22 mouse cellular contexts compared by ENCODE assay signal in genomic region chr6:146211233-146211632, GRCm38 (mm10).
DNase-seq lines count a peak whose midpoint lies in the region; ATAC-seq and TF ChIP-seq lines count a peak whose summit lies in the region.
"Had no signal": no experiment of that assay in that cellular context is flagged by ENCODE, and none has a peak within 500 bp of the region (broad histone marks: within the 10 kb centered on the region; RNA-seq: fewer than 3 reads in every experiment).

No protein-coding gene starts in this region.

- no peaks in the 10 kb centered on the region for H3K79me2 ChIP-seq in CH12.LX (replicated peaks; ENCODE audit: control insufficient read depth, extremely low read depth, insufficient read depth, poor library complexity, severe bottlenecking)

- no peaks in the 10 kb centered on the region for H3K9me3 ChIP-seq in liver, postnatal 0 days (ENCODE audit: low read length)
- H3K9me3 ChIP-seq in liver, embryonic 12.5 days (replicated peaks), result no peaks in the 10 kb centered on the region
- no peaks in the 10 kb centered on the region for H3K9me3 ChIP-seq in CH12.LX (replicated peaks; ENCODE audit: low read length)
- H3K9me3 ChIP-seq: embryonic facial prominence, embryonic 15.5 days; forebrain, embryonic 10.5 days; heart, embryonic 13.5 days; hindbrain, embryonic 12.5 days had no signal

- dilution Hi-C loops in CH12.LX (cut with MboI; ENCODE audit: extremely low pct_ligation_motif_present, extremely low pct_unique_long_range_greater_than_20kb, low sequenced_read_pairs), result no loop called here

- peaks cover 21% of the 10 kb centered on the region for H3K4me1 ChIP-seq in liver, postnatal 0 days (ENCODE audit: insufficient read depth)
- H3K4me1 ChIP-seq in liver, embryonic 12.5 days, result peaks cover 28% of the 10 kb centered on the region
- peaks cover 46 to 76% of the 10 kb centered on the region in 2 experiments for H3K4me1 ChIP-seq in CH12.LX (ENCODE audit: control insufficient read depth in 1 of 2, insufficient read depth in 2 of 2)
- H3K4me1 ChIP-seq: embryonic facial prominence, embryonic 15.5 days; forebrain, embryonic 10.5 days had no signal

- no peak overlapping the region for H3K4me3 ChIP-seq in liver, postnatal 0 days (ENCODE audit: low read depth, low read length)
- H3K4me3 ChIP-seq in liver, embryonic 12.5 days, result no peak overlapping the region
- H3K4me3 ChIP-seq in CH12.LX (replicated peaks in 1 of 3; ENCODE audit: low read depth in 2 of 3, low read length in 2 of 3, poor library complexity in 1 of 3), result no peak overlapping the region
- H3K4me3 ChIP-seq: embryonic facial prominence, embryonic 15.5 days; erythroblast, embryonic 14.5 days; forebrain, embryonic 10.5 days; heart, embryonic 13.5 days; hindbrain, embryonic 12.5 days had no signal

- TF ChIP-seq CTCF in liver, postnatal 0 days (IDR thresholded peaks at IDR 0.05; ENCODE audit: low read depth), result no peak
- no peak for TF ChIP-seq CTCF in CH12.LX (conservative IDR thresholded peaks at IDR 0.05 in 1 of 2, IDR thresholded peaks at IDR 0.05 in 1 of 2; ENCODE audit: low read depth in 2 of 2, low read length in 2 of 2)

- in situ Hi-C loops in CH12.LX (cut with MboI; ENCODE audit: low pct_ligation_motif_present, low pct_unique_long_range_greater_than_20kb, low sequenced_read_pairs), result no loop called here

- H3K27ac ChIP-seq in liver, postnatal 0 days (ENCODE audit: low read depth), result no peak overlapping the region
- H3K27ac ChIP-seq in liver, embryonic 12.5 days, result no peak overlapping the region
- H3K27ac ChIP-seq in CH12.LX (ENCODE audit: insufficient read depth, low read depth), result no peak overlapping the region
- H3K27ac ChIP-seq: embryonic facial prominence, embryonic 15.5 days; forebrain, embryonic 10.5 days; heart, embryonic 13.5 days; hindbrain, embryonic 12.5 days had no signal

- no peak overlapping the region for H3K9ac ChIP-seq in liver, postnatal 0 days (replicated peaks)
- H3K9ac ChIP-seq in liver, embryonic 12.5 days, result no peak overlapping the region
- no peak overlapping the region for H3K9ac ChIP-seq in CH12.LX (ENCODE audit: insufficient read depth, low read depth)
- H3K9ac ChIP-seq: embryonic facial prominence, embryonic 15.5 days; heart, embryonic 13.5 days; hindbrain, embryonic 12.5 days had no signal

- TF ChIP-seq RAD21 in CH12.LX (IDR thresholded peaks at IDR 0.05; ENCODE audit: low read depth, low read length), result no peak

- 0 out of 2 replicates have a peak, but pooled peaks cover 8% of the 10 kb centered on the region for H3K36me3 ChIP-seq in liver, postnatal 0 days (replicated peaks; ENCODE audit: insufficient read depth, low read length)
- H3K36me3 ChIP-seq in liver, embryonic 12.5 days, result no peaks in the 10 kb centered on the region
- peaks cover 3 to 5% of the 10 kb centered on the region in 2 experiments for H3K36me3 ChIP-seq in CH12.LX (replicated peaks in 1 of 2; ENCODE audit: control insufficient read depth in 1 of 2, insufficient read depth in 1 of 2, low read length in 1 of 2)
- H3K36me3 ChIP-seq: embryonic facial prominence, embryonic 15.5 days; forebrain, embryonic 10.5 days; hindbrain, embryonic 12.5 days had no signal

- ATAC-seq in liver, postnatal 0 days, result peak; percentile 87
- no peak for ATAC-seq in liver, embryonic 12.5 days
- peak; percentile 40 for ATAC-seq in megakaryocyte, adult 5-6 weeks (ENCODE audit: poor library complexity, severe bottlenecking)
- ATAC-seq: CD4-positive, CD25-positive, alpha-beta regulatory T cell, adult 4 months; forebrain, embryonic 14.5 days; hindbrain, embryonic 16.5 days; inflammation-experienced regulatory T-cells, adult 6 months had no signal

- TF ChIP-seq POLR2A in CH12.LX (IDR thresholded peaks at IDR 0.05; ENCODE audit: low read depth, low read length), result no peak

- DNase-seq in liver, postnatal 0 days, result no peak
- DNase-seq in 416B (ENCODE audit: low read depth), result peak; percentile 34
- peak; percentile 47 for DNase-seq in CH12.LX (ENCODE audit: extremely low read depth)
- no peak for DNase-seq in kidney, postnatal 10 days
- no peak for DNase-seq in embryo, embryonic 11 days
- DNase-seq: adrenal gland, postnatal 14 days; B cell, adult 2 months; cerebellum, adult 2 months; cerebellum, postnatal 10 days; gastrocnemius, postnatal 14 days; heart, postnatal 4 days had no signal

- no peak for TF ChIP-seq EP300 in liver, postnatal 0 days (IDR thresholded peaks at IDR 0.05; ENCODE audit: low read depth)
- TF ChIP-seq EP300 in CH12.LX (IDR thresholded peaks at IDR 0.05; ENCODE audit: low read length), result peak; percentile 42; the same call in 1 of the 2 replicates

- no peak overlapping the region for H3K4me2 ChIP-seq in liver, postnatal 0 days (ENCODE audit: low read depth, low read length)
- H3K4me2 ChIP-seq in liver, embryonic 12.5 days, result no peak overlapping the region
- 0 out of 2 replicates have a peak overlapping the region, but pooled peaks have one; percentile 5 for H3K4me2 ChIP-seq in CH12.LX (ENCODE audit: insufficient read depth, low read depth, poor library complexity, severe bottlenecking)
- H3K4me2 ChIP-seq: embryonic facial prominence, embryonic 15.5 days; heart, embryonic 13.5 days; hindbrain, embryonic 12.5 days had no signal

- H3K27me3 ChIP-seq in liver, postnatal 0 days (ENCODE audit: insufficient read depth, low read length), result no peaks in the 10 kb centered on the region
- no peaks in the 10 kb centered on the region for H3K27me3 ChIP-seq in liver, embryonic 12.5 days (replicated peaks)
- H3K27me3 ChIP-seq in CH12.LX (replicated peaks), result no peaks in the 10 kb centered on the region
- H3K27me3 ChIP-seq: embryonic facial prominence, embryonic 15.5 days; heart, embryonic 13.5 days; hindbrain, embryonic 12.5 days had no signal

- WGBS in liver, postnatal 0 days (ENCODE audit: insufficient replicate concordance), result 65% methylated on average over 6 of the region's 6 CpGs
- WGBS in liver, embryonic 12.5 days (ENCODE audit: insufficient replicate concordance), result 69% methylated on average over 6 of the region's 6 CpGs

TF ChIP-seq in CH12.LX, 34 proteins besides CTCF, POLR2A, EP300 and RAD21:
- TF ChIP-seq USF1 (IDR thresholded peaks at IDR 0.05; ENCODE audit: low read depth, low read length), result no peak
- TF ChIP-seq E2F4 (IDR thresholded peaks at IDR 0.05; ENCODE audit: insufficient replicate concordance, low read depth, low read length), result no peak
- TF ChIP-seq MXI1 (IDR thresholded peaks at IDR 0.05; ENCODE audit: low read depth, low read length), result no peak
- 0 out of 2 replicates have a peak, but pooled peaks have one; percentile 50 for TF ChIP-seq TCF12 (IDR thresholded peaks at IDR 0.05; ENCODE audit: low read depth, low read length)
- TF ChIP-seq MEF2A (IDR thresholded peaks at IDR 0.05; ENCODE audit: borderline replicate concordance, low read depth, low read length), result peak; percentile 73; the same call in 1 of the 2 replicates
- TF ChIP-seq BHLHE40 (IDR thresholded peaks at IDR 0.05; ENCODE audit: low read depth, low read length), result 0 out of 2 replicates have a peak, but pooled peaks have one; percentile 46
- no peak for TF ChIP-seq CHD1 (IDR thresholded peaks at IDR 0.05; ENCODE audit: low read depth, low read length)
- TF ChIP-seq ETS1 (conservative IDR thresholded peaks at IDR 0.05; ENCODE audit: low read depth, low read length), result 0 out of 2 replicates have a peak, but pooled peaks have one; percentile 27
- 0 out of 2 replicates have a peak, but pooled peaks have one; percentile 5 for TF ChIP-seq JUN (IDR thresholded peaks at IDR 0.05; ENCODE audit: insufficient read depth, low read depth, low read length)

Comparison
In these comparisons a context has a peak if more than half of its experiments do, and no peak if none do; other contexts are left out.
1. DNase-seq: peak in 416B (single experiment) and CH12.LX (single experiment); none in liver, postnatal 0 days (single experiment), kidney, postnatal 10 days (single experiment) and embryo, embryonic 11 days (single experiment).